Mouse (Mus musculus): Measurements from ENCODE around the gene Themis3. TPM values are rescaled to one million over a fixed set of nuclear protein-coding genes. Genes with fewer than 3 reads are reported as not detected.

Gene Themis3
- polyA plus RNA-seq (2015; fragmentation: Nextera tagmentation; extraction: Ambion mirVana): not detected in 2 replicates

DNA sequence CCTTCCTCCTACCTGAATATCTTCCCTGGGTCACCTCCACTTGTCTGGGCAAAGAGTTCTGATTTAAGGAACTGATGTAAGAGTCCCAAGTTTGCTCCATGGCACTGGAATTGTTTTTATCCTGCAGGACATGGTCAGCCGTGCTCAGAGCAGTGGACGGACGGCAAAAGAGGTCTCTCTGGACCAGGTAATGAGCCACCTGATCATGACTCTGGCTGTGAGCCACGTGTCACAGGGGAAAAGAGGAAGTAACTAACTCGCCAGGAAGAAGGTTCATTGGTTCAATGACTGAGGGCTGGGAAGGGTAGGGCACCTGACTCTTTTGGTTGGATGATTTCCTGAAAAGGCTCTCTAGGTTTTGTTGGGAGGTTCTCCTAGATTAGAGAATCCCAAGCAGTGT is at the start of gene Themis3:
Gene Themis3, minus strand, starts transcription at position 187 of the 400 bp plus-strand sequence.
- 85% methylated on average over 5 of the region's 5 CpGs for WGBS
- ATAC-seq (replicated peaks): no peak
- no peaks in the 10 kb centered on the region for H3K9me3 ChIP-seq
- H3K4me2 ChIP-seq (replicated peaks): no peak within 1 kb of the TSS
- H3K4me1 ChIP-seq: no peaks in the 10 kb centered on the region
- no peaks in the 10 kb centered on the region for H3K36me3 ChIP-seq
- no peaks in the 10 kb centered on the region for H3K27me3 ChIP-seq
- no peak within 1 kb of the TSS for H3K9ac ChIP-seq (replicated peaks)
- H3K4me3 ChIP-seq: no peak within 1 kb of the TSS
- H3K27ac ChIP-seq (replicated peaks): no peak within 1 kb of the TSS

DNA sequence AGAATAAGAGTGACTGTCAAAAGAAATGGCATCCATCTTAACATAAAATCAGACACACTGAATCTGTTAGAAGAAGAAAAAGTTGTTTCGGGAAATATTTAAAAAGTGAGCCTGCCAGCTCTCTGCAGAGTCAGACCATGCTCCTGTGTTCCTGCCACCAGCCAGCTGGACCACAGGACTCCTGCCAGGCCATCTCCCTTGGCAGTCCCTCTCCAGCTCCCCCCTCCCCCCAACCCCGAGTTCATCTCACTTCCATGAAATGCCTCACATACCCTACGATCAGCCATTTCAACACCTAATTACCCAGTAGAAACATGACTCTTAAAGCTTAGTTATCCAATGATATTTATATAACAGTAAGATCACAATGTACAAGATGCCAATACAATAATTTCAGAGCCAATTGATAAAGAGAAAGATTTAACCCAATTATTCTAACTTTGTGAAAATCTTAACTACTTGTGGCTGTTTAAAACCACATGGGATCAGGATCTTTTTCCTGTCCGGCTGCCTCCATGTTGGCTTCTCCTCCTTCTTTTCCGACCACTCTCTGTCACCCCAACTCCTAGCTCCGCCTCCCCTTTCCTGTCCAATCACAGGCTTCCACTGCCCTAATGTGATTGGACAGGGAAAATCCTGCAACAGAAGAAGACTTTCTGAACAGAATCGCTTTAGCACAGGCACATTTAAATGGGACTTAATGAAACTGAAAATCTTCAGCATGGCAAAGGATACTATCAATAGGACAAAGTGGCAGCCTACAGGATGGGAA is 43.7 kb upstream of the Themis3 start:
- no peak for ATAC-seq (replicated peaks)
- H3K9me3 ChIP-seq: no peaks in the 10 kb centered on the region
- H3K4me1 ChIP-seq: no peaks in the 10 kb centered on the region
- H3K4me3 ChIP-seq: no peak overlapping the region
- no peak overlapping the region for H3K27ac ChIP-seq (replicated peaks)
- 87% methylated on average over 7 of the region's 7 CpGs for WGBS
- H3K36me3 ChIP-seq: no peaks in the 10 kb centered on the region
- no peak overlapping the region for H3K9ac ChIP-seq (replicated peaks)
- no peaks in the 10 kb centered on the region for H3K27me3 ChIP-seq
- no peak overlapping the region for H3K4me2 ChIP-seq (replicated peaks)

DNA sequence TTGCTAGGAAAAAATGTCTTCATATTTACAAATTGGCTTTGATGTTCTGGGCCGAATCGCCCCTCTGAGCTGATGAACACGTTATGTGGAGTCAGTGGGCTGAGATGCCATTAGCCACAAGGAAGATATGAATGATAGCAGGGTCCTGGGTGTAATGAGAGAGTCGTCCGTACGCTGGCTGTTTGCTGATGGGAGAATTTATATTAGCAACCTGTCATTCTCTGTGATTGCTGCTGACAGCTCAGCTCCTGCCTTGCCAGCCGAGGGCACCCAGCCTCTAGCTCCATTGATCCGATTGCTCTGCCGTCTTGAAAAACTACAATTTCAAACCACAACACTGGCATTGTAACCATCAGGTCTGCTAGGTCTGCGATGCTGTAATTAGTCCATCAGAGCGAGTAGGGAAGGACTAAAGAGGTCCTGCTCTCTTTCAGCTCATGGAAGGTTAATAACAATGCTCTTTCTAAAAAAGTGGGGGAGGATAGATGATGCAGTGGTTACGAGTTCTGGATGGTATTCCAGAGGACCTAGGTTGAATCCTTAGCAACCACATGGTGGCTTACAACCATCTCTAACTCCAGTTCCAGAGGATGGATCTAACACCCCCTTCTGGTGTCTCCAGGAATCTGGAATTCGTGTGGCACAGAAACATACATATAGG is 25.7 kb upstream of the Themis3 start:
- Histone ChIP-seq H3K36me3 (no peaks in the 10 kb centered on the region), H3K4me3 (no peak overlapping the region), H3K27ac (replicated peaks) (no peak overlapping the region), H3K4me2 (replicated peaks) (no peak overlapping the region), H3K4me1 (no peaks in the 10 kb centered on the region), H3K9me3 (no peaks in the 10 kb centered on the region), H3K27me3 (no peaks in the 10 kb centered on the region), H3K9ac (replicated peaks) (no peak overlapping the region)
- no peak for ATAC-seq (replicated peaks)
- WGBS: 48% methylated on average over 13 of the region's 13 CpGs

DNA sequence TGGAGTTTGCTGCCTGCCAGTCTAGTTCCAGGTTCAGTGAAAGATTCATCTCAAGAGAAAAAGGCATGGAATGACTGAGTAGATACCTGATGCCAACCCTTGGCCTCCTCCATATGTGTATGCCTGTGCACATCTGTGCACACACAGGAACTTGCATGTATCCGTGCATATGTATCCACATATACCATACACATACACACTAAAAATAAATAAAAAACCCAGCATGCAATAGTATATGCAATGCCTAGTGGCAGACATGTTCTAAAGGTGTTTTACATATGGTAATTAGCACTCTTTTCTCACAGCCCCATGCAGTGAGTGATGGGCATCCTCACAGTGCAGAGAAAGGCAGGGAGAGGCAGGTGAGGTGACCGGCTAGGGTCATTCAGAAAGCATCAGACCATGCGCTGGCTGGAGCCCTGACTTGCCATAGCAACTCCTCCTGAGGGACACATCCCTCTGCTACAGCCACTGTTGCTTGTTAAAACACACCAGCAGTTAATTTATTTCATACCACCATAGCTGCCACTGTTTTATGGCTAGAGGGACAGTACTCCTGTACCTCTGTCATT is 24.9 kb upstream of the Themis3 start:
- H3K36me3 ChIP-seq: no peaks in the 10 kb centered on the region
- H3K4me3 ChIP-seq: no peak overlapping the region
- no peak overlapping the region for H3K9ac ChIP-seq (replicated peaks)
- no peak overlapping the region for H3K27ac ChIP-seq (replicated peaks)
- H3K27me3 ChIP-seq: no peaks in the 10 kb centered on the region
- H3K4me2 ChIP-seq (replicated peaks): no peak overlapping the region
- H3K4me1 ChIP-seq: no peaks in the 10 kb centered on the region
- no peaks in the 10 kb centered on the region for H3K9me3 ChIP-seq
- ATAC-seq (replicated peaks): no peak
- WGBS: 79% methylated on average over 3 of the region's 3 CpGs

DNA sequence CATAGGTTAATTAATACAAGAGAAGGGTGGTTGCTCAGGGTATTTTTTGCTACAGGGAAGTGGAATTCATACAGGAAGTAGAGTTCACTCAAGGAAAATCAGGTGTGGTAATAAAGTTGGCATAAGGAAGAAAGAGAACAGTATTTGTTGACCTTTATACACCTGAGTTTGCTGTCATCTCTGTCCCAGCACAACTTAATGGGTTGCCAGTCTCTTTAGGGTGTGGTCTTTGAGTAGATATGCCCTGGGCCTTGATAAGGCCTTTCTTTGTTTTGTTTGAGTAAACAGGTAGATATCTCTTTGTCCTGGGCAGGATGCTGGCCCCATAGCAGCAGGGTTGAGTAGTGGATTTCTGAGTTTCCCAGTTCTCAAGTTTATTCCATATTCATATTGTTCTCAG is 15.6 kb upstream of the Themis3 start:
- H3K36me3 ChIP-seq: no peaks in the 10 kb centered on the region
- no peak overlapping the region for H3K27ac ChIP-seq (replicated peaks)
- H3K27me3 ChIP-seq: no peaks in the 10 kb centered on the region
- H3K4me1 ChIP-seq: no peaks in the 10 kb centered on the region
- no peaks in the 10 kb centered on the region for H3K9me3 ChIP-seq
- no peak overlapping the region for H3K9ac ChIP-seq (replicated peaks)
- H3K4me3 ChIP-seq: no peak overlapping the region
- H3K4me2 ChIP-seq (replicated peaks): no peak overlapping the region
- no peak for ATAC-seq (replicated peaks)

DNA sequence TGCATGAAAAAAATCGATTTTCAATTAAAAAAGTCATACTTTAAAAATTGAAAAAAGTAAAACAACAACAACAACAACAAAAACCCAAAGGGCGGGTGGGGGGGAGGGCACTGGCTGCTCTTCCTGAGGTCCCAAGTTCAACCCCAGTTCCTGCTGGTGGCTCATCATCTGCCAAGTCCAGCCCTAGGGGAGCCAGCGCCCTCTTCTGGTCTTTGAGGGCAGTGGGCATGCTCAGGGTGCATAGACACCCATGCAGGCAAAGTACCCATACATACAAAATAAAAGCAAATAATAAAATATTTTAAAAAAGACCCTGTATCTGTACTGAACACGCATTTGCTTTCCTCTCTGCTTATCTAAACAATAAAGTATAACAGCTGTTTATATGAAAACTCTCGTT is 10.5 kb upstream of the Themis3 start:
- Histone ChIP-seq H3K9ac (replicated peaks) (no peak overlapping the region), H3K4me2 (replicated peaks) (no peak overlapping the region), H3K27ac (replicated peaks) (no peak overlapping the region), H3K4me1 (no peaks in the 10 kb centered on the region), H3K27me3 (no peaks in the 10 kb centered on the region), H3K36me3 (no peaks in the 10 kb centered on the region), H3K9me3 (no peaks in the 10 kb centered on the region), H3K4me3 (no peak overlapping the region)
- no peak for ATAC-seq (replicated peaks)
- WGBS: 81% methylated on average over 5 of the region's 5 CpGs

DNA sequence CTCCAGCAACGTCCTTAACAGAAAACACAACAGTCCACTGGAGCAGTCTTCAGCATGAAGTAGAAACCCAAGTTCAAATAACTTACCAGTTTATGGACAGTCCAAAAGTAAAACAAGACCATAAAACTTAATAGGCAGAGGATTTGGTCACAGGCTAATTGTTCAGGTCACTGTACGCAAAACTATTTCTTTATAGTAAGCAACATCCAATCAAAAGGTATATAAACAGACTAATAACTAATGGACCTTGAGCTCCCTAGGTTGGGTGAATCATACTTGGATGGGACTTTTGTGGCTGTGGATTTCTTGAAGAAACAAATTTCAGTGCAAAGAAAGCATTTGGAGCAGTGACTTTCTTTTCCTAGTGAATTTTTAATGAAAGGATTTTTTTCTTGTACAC is 6.8 kb upstream of the Themis3 start:
- H3K27me3 ChIP-seq: no peaks in the 10 kb centered on the region
- 93% methylated on average over 2 of the region's 2 CpGs for WGBS

DNA sequence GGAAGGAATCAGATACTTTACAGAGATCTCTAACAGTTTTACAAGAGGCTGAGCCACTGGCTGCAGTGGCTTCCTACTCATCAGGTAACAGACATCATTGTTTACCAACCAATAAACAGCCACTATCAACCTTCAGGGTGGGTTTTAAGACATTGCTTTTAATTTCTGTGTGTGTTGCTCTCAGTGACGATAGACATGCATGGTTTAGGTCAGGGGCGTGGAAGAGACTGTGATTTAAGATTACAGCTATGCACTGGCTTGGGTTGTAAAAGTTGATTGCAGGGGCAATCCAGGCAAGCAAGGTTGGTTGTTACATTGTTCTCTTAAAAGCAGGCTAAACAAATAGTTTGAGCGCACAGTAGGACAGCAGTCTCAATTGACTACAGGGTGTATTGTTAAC is 1.4 kb upstream of the Themis3 start:
- Histone ChIP-seq H3K4me2 (replicated peaks) (no peak overlapping the region), H3K9ac (replicated peaks) (no peak overlapping the region), H3K36me3 (no peaks in the 10 kb centered on the region), H3K4me1 (no peaks in the 10 kb centered on the region), H3K27me3 (no peaks in the 10 kb centered on the region), H3K4me3 (no peak overlapping the region), H3K27ac (replicated peaks) (no peak overlapping the region), H3K9me3 (no peaks in the 10 kb centered on the region)
- 88% methylated on average over 3 of the region's 3 CpGs for WGBS
- no peak for ATAC-seq (replicated peaks)

More for the DNA sequence above, 6.8 kb upstream of the Themis3 start:
- Histone ChIP-seq H3K36me3 (no peaks in the 10 kb centered on the region), H3K9ac (replicated peaks) (no peak overlapping the region), H3K9me3 (no peaks in the 10 kb centered on the region), H3K4me3 (no peak overlapping the region), H3K4me1 (no peaks in the 10 kb centered on the region), H3K27ac (replicated peaks) (no peak overlapping the region), H3K4me2 (replicated peaks) (no peak overlapping the region)
- no peak for ATAC-seq (replicated peaks)

DNA sequence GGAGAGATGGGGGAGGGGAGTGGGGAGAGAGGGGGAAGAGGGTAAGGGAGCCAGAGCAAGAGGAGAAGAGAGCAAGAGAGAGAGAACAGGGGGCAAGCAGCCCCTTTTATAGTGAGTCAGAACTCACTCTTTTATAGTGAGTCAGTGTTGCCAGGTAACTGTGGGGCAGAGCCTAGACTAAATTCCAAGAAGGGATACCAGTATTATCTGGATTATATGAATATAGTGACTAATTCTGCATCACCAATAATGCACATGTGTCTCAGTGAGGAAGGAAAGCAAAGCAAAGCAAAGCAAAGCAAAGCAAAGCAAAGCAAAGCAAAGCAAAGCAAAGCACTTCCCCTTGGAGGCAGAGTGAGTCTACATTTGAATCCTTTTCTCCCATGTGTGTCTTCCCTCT is 835 bp upstream of the Themis3 start:
- Histone ChIP-seq H3K4me2 (replicated peaks) (no peak overlapping the region), H3K36me3 (no peaks in the 10 kb centered on the region), H3K9ac (replicated peaks) (no peak overlapping the region), H3K4me3 (no peak overlapping the region), H3K27ac (replicated peaks) (no peak overlapping the region), H3K9me3 (no peaks in the 10 kb centered on the region), H3K27me3 (no peaks in the 10 kb centered on the region), H3K4me1 (no peaks in the 10 kb centered on the region)
- ATAC-seq (replicated peaks): no peak

DNA sequence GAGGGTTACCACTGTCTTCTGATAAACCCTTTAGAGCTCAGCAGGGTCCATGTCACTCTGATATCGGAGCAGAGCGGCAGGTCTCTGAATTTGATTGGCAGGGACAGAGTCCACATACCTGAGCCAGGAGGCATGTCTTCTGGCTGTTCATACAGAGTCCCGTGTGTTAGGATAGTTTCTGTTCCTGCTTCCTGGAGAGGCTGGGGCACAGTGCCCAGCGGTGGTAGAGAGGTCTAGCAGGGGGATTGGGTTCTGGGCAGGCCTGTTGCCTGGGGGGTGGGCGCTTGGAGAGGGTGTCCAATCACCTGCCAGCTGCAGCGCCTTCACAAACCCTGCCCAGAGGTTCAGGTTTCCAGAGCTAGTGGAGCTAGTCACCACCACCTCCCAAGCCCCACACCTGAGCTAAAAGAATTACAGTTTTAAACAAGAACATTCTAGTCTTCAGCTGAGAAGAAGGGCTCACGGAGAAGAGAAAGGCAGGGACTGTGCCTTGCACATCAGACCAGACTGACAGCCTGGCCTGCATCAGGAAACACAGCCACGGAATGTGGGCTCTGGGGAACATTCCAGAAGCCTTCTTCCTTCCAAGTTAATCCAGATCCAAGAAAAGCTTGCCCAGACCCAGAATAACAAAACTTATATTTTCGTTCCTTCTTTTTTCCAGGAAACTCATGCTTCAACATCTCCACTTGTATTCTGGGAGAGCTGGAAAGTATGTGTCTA is 3.9 kb downstream of the Themis3 start:
- H3K36me3 ChIP-seq: no peaks in the 10 kb centered on the region
- 75% methylated on average over 9 of the region's 9 CpGs for WGBS
- no peaks in the 10 kb centered on the region for H3K9me3 ChIP-seq
- H3K27ac ChIP-seq (replicated peaks): no peak overlapping the region
- no peaks in the 10 kb centered on the region for H3K4me1 ChIP-seq
- H3K9ac ChIP-seq (replicated peaks): no peak overlapping the region
- no peak overlapping the region for H3K4me3 ChIP-seq
- no peaks in the 10 kb centered on the region for H3K27me3 ChIP-seq
- no peak for ATAC-seq (replicated peaks)
- no peak overlapping the region for H3K4me2 ChIP-seq (replicated peaks)

DNA sequence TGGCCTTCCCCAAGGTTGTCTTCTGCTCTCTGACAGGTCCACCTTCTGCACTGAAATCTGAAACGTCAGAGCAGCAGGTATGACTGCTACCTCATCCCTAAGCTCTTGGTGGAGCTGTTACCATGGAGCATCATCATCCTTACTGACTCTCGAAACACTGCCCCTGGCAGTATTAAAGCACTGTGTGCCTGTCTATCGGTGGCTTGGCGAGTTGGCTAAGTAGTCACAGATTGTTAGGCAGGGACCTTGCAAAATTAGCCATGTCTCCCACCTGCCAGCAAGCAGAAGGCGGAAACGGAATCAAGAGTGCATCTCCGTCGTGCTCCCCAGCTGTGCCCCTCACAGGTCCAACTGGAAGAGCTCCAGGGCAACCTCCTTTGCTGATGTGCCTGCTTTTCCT is 4.6 kb downstream of the Themis3 start:
- Histone ChIP-seq H3K27ac (replicated peaks) (no peak overlapping the region), H3K4me1 (no peaks in the 10 kb centered on the region), H3K9me3 (no peaks in the 10 kb centered on the region), H3K4me3 (no peak overlapping the region), H3K4me2 (replicated peaks) (no peak overlapping the region), H3K9ac (replicated peaks) (no peak overlapping the region), H3K36me3 (no peaks in the 10 kb centered on the region), H3K27me3 (no peaks in the 10 kb centered on the region)
- 60% methylated on average over 8 of the region's 8 CpGs for WGBS
- no peak for ATAC-seq (replicated peaks)

DNA sequence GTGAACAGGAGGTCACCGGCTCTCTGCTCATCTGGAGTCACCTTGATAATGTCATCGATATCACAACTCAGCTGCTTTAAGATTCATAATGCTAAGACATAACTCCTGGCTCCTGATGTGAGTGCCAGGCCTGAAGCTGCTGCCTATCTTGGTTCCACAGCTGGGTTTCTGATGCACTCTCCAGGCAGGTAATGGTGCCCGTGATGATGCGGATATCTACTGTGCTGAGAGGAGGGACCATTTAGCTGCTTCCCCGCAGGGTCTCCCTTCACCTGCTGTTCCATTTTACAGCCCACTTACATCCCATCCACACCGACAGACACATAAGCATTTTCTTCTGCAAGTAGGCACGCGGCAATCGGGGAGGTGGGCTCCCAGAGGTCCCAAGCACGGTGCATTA is 7.7 kb downstream of the Themis3 start:
- H3K27me3 ChIP-seq: no peaks in the 10 kb centered on the region
- no peak overlapping the region for H3K4me2 ChIP-seq (replicated peaks)
- ATAC-seq (replicated peaks): no peak
- no peaks in the 10 kb centered on the region for H3K36me3 ChIP-seq
- no peak overlapping the region for H3K9ac ChIP-seq (replicated peaks)
- WGBS: 87% methylated on average over 10 of the region's 10 CpGs
- H3K4me1 ChIP-seq: no peaks in the 10 kb centered on the region
- no peak overlapping the region for H3K27ac ChIP-seq (replicated peaks)
- no peak overlapping the region for H3K4me3 ChIP-seq
- H3K9me3 ChIP-seq: no peaks in the 10 kb centered on the region
